Mouse (Mus musculus) layer of hippocampus, adult 8-10 months (tissue): ENCODE measurements around the gene Duoxa2. TPM values are rescaled to one million over a fixed set of nuclear protein-coding genes. Genes with fewer than 3 reads are reported as not detected.

ENCODE experiments used
- DNase-seq, 2 experiments: peaks; one replicate each; pipeline ENCODE4 v3.0.0; 2022; ENCODE audit warnings: low spot score in 2 of 2
- total RNA-seq, 4 experiments: library from RNA; stranded (reverse); gene quantifications; 2 replicates each; pipeline ENCODE4 v1.2.4; 2022

Duoxa2 gene
- total RNA-seq, 4 experiments from 2014 or later: not detected

DNA sequence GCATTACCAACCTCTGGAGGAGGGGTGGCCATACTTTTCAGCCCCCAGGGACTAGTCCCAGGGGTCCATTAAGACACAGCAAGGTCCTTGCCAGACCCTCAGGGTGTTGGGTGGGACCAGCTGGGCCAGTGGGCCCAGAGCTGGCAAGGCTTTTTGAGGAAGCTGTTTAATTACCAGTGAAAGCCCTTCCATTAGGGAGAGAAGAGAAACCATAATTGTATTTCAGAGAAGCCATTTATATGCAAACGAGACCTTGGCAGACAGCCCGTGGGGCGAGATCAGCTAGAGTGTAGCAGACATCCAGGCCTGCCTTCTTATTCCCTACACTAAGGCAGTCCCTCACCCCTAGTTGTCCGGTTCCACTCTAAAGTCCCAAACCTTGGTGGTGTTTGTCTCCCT, 53.2 kb downstream of the Duoxa2 start:
- DNase-seq: peak in 1 of 2 experiments; percentile 68

Other genes starting within 250 kb of the Duoxa2 start
- 10 to 100 TPM; 15.2 to 19.3 (median 18.5) TPM for gene Spg11, start 180.5 kb upstream of the Duoxa2 start, total RNA-seq
- 100 to 1,000 TPM; 103 to 516 (median 252) TPM for gene B2m, start 151.2 kb upstream of the Duoxa2 start, total RNA-seq
- gene Trim69, start 138.2 kb upstream of the Duoxa2 start, total RNA-seq: not detected
- under 1 TPM in 2 of 4 experiments, not detected in 2; 0.23 to 0.29 TPM for gene Patl2, start 112.7 kb upstream of the Duoxa2 start, total RNA-seq
- gene Terb2, start 112.6 kb upstream of the Duoxa2 start, total RNA-seq: not detected
- gene Sord, start 64.2 kb upstream of the Duoxa2 start, total RNA-seq: 10 to 100 TPM; 18.3 to 23.9 (median 21.9) TPM
- under 1 TPM; 0.05 to 0.08 (median 0.06) TPM for gene Duox2, start 451 bp upstream of the Duoxa2 start, total RNA-seq
- not detected for gene Duoxa1, start 14.8 kb downstream of the Duoxa2 start, total RNA-seq
- gene Duox1, start 16.8 kb downstream of the Duoxa2 start, total RNA-seq: not detected
- gene Shf, start 70.3 kb downstream of the Duoxa2 start, total RNA-seq: 10 to 100 TPM; 56.6 to 66.5 (median 61.5) TPM
- 1 to 10 TPM in 1 of 4 experiments, under 1 TPM in 3; 0.19 to 1.3 (median 0.56) TPM for gene Slc28a2, start 127.6 kb downstream of the Duoxa2 start, total RNA-seq
- under 1 TPM in 1 of 4 experiments, not detected in 3; 0.09 TPM for gene Gm14085, start 186.0 kb downstream of the Duoxa2 start, total RNA-seq